ENCODE assay signal across 8 mouse cellular contexts in genomic region chr3:121814877-121815548, GRCm38 (mm10). TPM values are rescaled to one million over a fixed set of nuclear protein-coding genes. Genes with fewer than 3 reads are reported as not detected.
DNase-seq lines count a peak whose midpoint lies in the region; ATAC-seq lines count a peak whose summit lies in the region.

TSS of gene Abcd3 (minus strand) at chr3:121815302.

- H3K27ac ChIP-seq in forebrain, embryonic 10.5 days = peak within 1 kb of the TSS; percentile 98
- peak within 1 kb of the TSS; percentile 97 for H3K27ac ChIP-seq in heart, embryonic 16.5 days (ENCODE audit: low read length)
- H3K27ac ChIP-seq in liver, embryonic 15.5 days (replicated peaks) = peak within 1 kb of the TSS; percentile 88
- H3K27ac ChIP-seq in neural tube, embryonic 12.5 days = peak within 1 kb of the TSS; percentile 93

- H3K4me1 ChIP-seq in forebrain, embryonic 10.5 days = peaks cover 21% of the 10 kb centered on the region
- peaks cover 11% of the 10 kb centered on the region for H3K4me1 ChIP-seq in heart, embryonic 16.5 days (ENCODE audit: control insufficient read depth, insufficient read depth, low read length)
- peaks cover 20% of the 10 kb centered on the region for H3K4me1 ChIP-seq in liver, embryonic 15.5 days (replicated peaks)
- H3K4me1 ChIP-seq in neural tube, embryonic 12.5 days = peaks cover 13% of the 10 kb centered on the region; the same call in 1 of the 2 replicates

- peak within 1 kb of the TSS; percentile 96 for H3K9ac ChIP-seq in heart, embryonic 16.5 days (ENCODE audit: low read length)
- peak within 1 kb of the TSS; percentile 69 for H3K9ac ChIP-seq in liver, embryonic 15.5 days
- peak within 1 kb of the TSS; percentile 88 for H3K9ac ChIP-seq in neural tube, embryonic 12.5 days

- peak within 1 kb of the TSS; percentile 74 for H3K4me2 ChIP-seq in heart, embryonic 16.5 days (ENCODE audit: low read depth, low read length)
- peak within 1 kb of the TSS; percentile 84 for H3K4me2 ChIP-seq in liver, embryonic 15.5 days
- peak within 1 kb of the TSS; percentile 76 for H3K4me2 ChIP-seq in neural tube, embryonic 12.5 days (replicated peaks)

- no peaks in the 10 kb centered on the region for H3K36me3 ChIP-seq in forebrain, embryonic 10.5 days (replicated peaks)
- H3K36me3 ChIP-seq in heart, embryonic 16.5 days (ENCODE audit: control insufficient read depth, insufficient read depth) = no peaks in the 10 kb centered on the region
- no peaks in the 10 kb centered on the region for H3K36me3 ChIP-seq in liver, embryonic 15.5 days (replicated peaks)
- H3K36me3 ChIP-seq in neural tube, embryonic 12.5 days = no peaks in the 10 kb centered on the region

- DNase-seq in c-Kit-negative CD71-positive TER-119-positive erythroid progenitor cells, embryonic 14.5 days (ENCODE audit: low read depth, low spot score) = peak; percentile 26
- DNase-seq in forebrain, embryonic 10.5 days (ENCODE audit: extremely low spot score, low spot score) = peak; percentile 89
- peak; percentile 90 to 94 for DNase-seq in kidney, postnatal 36 days
- DNase-seq in telencephalon, adult 2 months (ENCODE audit: low read depth, low spot score) = peak; percentile 57

- peak; percentile 80 for ATAC-seq in CD4-positive, CD25-positive, alpha-beta regulatory T cell, adult 4 months
- peak; percentile 88 for ATAC-seq in heart, embryonic 16.5 days (replicated peaks; ENCODE audit: extremely low read depth, insufficient read depth, low FRiP score)
- ATAC-seq in liver, embryonic 15.5 days (ENCODE audit: insufficient read depth) = peak; percentile 85
- peak; percentile 95 for ATAC-seq in neural tube, embryonic 12.5 days (ENCODE audit: low FRiP score, low read depth)

- under 1% methylated on average over 73 of the region's 99 CpGs for WGBS in forebrain, embryonic 10.5 days
- whole genome bisulfite sequencing in heart, embryonic 16.5 days = under 1% methylated on average over 94 of the region's 99 CpGs
- under 1% methylated on average over 91 of the region's 99 CpGs for WGBS in liver, embryonic 15.5 days (ENCODE audit: insufficient replicate concordance)
- WGBS in neural tube, embryonic 12.5 days = under 1% methylated on average over 96 of the region's 99 CpGs

- no peaks in the 10 kb centered on the region for H3K9me3 ChIP-seq in forebrain, embryonic 10.5 days
- no peaks in the 10 kb centered on the region for H3K9me3 ChIP-seq in heart, embryonic 16.5 days (replicated peaks; ENCODE audit: control insufficient read depth, low read length)
- no peaks in the 10 kb centered on the region for H3K9me3 ChIP-seq in liver, embryonic 15.5 days (replicated peaks)
- H3K9me3 ChIP-seq in neural tube, embryonic 12.5 days = no peaks in the 10 kb centered on the region

- H3K27me3 ChIP-seq in forebrain, embryonic 10.5 days (ENCODE audit: poor library complexity, severe bottlenecking) = no peaks in the 10 kb centered on the region
- no peaks in the 10 kb centered on the region for H3K27me3 ChIP-seq in heart, embryonic 16.5 days (ENCODE audit: control insufficient read depth, insufficient read depth, low read length)
- no peaks in the 10 kb centered on the region for H3K27me3 ChIP-seq in liver, embryonic 15.5 days
- no peaks in the 10 kb centered on the region for H3K27me3 ChIP-seq in neural tube, embryonic 12.5 days (replicated peaks)

- H3K4me3 ChIP-seq in forebrain, embryonic 10.5 days = peak within 1 kb of the TSS; percentile 78
- H3K4me3 ChIP-seq in heart, embryonic 16.5 days (ENCODE audit: low read length) = peak within 1 kb of the TSS; percentile 91
- H3K4me3 ChIP-seq in liver, embryonic 15.5 days (replicated peaks) = peak within 1 kb of the TSS; percentile 84
- peak within 1 kb of the TSS; percentile 79 for H3K4me3 ChIP-seq in neural tube, embryonic 12.5 days

RNA-seq across cellular contexts. Expression of gene Abcd3, which starts in this region (rescaled TPM):
- 10 to 100 TPM; 13.5 to 15.4 TPM for polyA plus RNA-seq in CD4-positive, CD25-positive, alpha-beta regulatory T cell, adult 4 months (2017; shearing (Covaris generic))
- 45.6 and 46.6 TPM in 2 replicates for polyA plus RNA-seq in forebrain, embryonic 10.5 days (2016; fragmentation: Nextera tagmentation; extraction: Ambion mirVana)
- polyA plus RNA-seq in heart, embryonic 16.5 days (2015; fragmentation: Nextera tagmentation; extraction: Ambion mirVana) = 48.2 and 49.8 TPM in 2 replicates
- polyA plus RNA-seq in liver, embryonic 15.5 days (2015; fragmentation: Nextera tagmentation; extraction: Ambion mirVana) = 24.6 and 24.9 TPM in 2 replicates
- polyA plus RNA-seq in neural tube, embryonic 12.5 days (2016; fragmentation: Nextera tagmentation; extraction: Ambion mirVana) = 64.6 and 67.1 TPM in 2 replicates

Comparison
In these comparisons a context has a peak if more than half of its experiments do, and no peak if none do; other contexts are left out.
1. Peak in every context shown above with its lines: DNase-seq, ATAC-seq, H3K4me3 ChIP-seq and H3K27ac ChIP-seq.
2. DNase-seq: peak in every context shown above with its lines; median percentile 92 in kidney, postnatal 36 days; 89 in forebrain, embryonic 10.5 days; 57 in telencephalon, adult 2 months; 26 in c-Kit-negative CD71-positive TER-119-positive erythroid progenitor cells, embryonic 14.5 days.